Mouse (Mus musculus) embryonic facial prominence, embryonic 11.5 days (tissue): ENCODE results near the gene Ntmt1. TPM values are rescaled to one million over a fixed set of nuclear protein-coding genes. Genes with fewer than 3 reads are reported as not detected.
A peak's percentile ranks its signal among the peaks of the same experiment; 100 is the strongest.

Experiments used
- ATAC-seq: fragments of 200-750 bp; cut with Nextera tagmentation; replicated peaks from 2 replicates; pipeline ENCODE4 v1.8.0; 2017; ENCODE audit warnings: low read depth; ENCODE audit not compliant: insufficient number of reproducible peaks, low FRiP score, low TSS enrichment
- DNase-seq: peaks from one replicate; pipeline ENCODE4 v3.0.0-alpha.2; 2015; ENCODE audit warnings: low spot score
- H3K27ac ChIP-seq: fragments of 300-500 bp; sonication (generic); replicated peaks from 2 replicates; pipeline ENCODE4 v1.5.1; 2014; ENCODE audit warnings: mild to moderate bottlenecking, low read depth, low read length, control low read depth
- H3K27me3 ChIP-seq: fragments of 300-500 bp; sonication (generic); 2 replicates; pipeline ENCODE4 v1.6.1; 2014; ENCODE audit warnings: mild to moderate bottlenecking, low read length, moderate library complexity, mixed read lengths; ENCODE audit not compliant: control insufficient read depth, insufficient read depth
- H3K36me3 ChIP-seq: fragments of 300-500 bp; sonication (generic); replicated peaks from 2 replicates; pipeline ENCODE4 v1.6.1; 2014; ENCODE audit warnings: low read depth, mild to moderate bottlenecking, low read length, moderate library complexity, mixed read lengths; ENCODE audit not compliant: control insufficient read depth, insufficient read depth
- H3K4me1 ChIP-seq: fragments of 300-500 bp; sonication (generic); 2 replicates; pipeline ENCODE4 v1.6.1; 2014; ENCODE audit warnings: low read length, mixed read lengths; ENCODE audit not compliant: control insufficient read depth, insufficient read depth
- H3K4me2 ChIP-seq: fragments of 300-500 bp; sonication (generic); 2 replicates; pipeline ENCODE4 v1.6.1; 2014; ENCODE audit warnings: low read depth, mild to moderate bottlenecking, control low read depth, low read length, moderate library complexity
- H3K4me3 ChIP-seq: fragments of 300-500 bp; sonication (generic); 2 replicates; pipeline ENCODE4 v1.5.1; 2014; ENCODE audit warnings: low read depth, low read length, control low read depth
- H3K9ac ChIP-seq: fragments of 300-500 bp; sonication (generic); replicated peaks from 2 replicates; pipeline ENCODE4 v1.6.1; 2014; ENCODE audit warnings: mild to moderate bottlenecking, control low read depth, low read length
- H3K9me3 ChIP-seq: fragments of 300-500 bp; sonication (generic); replicated peaks from 2 replicates; pipeline ENCODE4 v1.6.1; 2016; ENCODE audit warnings: mild to moderate bottlenecking, low read length, inconsistent platforms, mixed read lengths; ENCODE audit not compliant: control insufficient read depth
- WGBS: fragments of 180-500 bp; shearing (Covaris S2); extraction: QIAGEN DNeasy Blood & Tissue Kit; methylation state at CpG from one replicate; pipeline ENCODE4 v1.1.7; 2014; 5-methylcytosine and 5-hydroxymethylcytosine counted together
- polyA plus RNA-seq: library from polyadenylated mRNA; unstranded; fragments of >200 nt; fragmentation: Nextera tagmentation; extraction: Ambion mirVana; gene quantifications from 2 replicates; pipeline ENCODE4 v1.2.1, GENCODE M21; 2014

The Ntmt1 gene
- 98.9 and 101 TPM in 2 replicates for polyA plus RNA-seq

DNA sequence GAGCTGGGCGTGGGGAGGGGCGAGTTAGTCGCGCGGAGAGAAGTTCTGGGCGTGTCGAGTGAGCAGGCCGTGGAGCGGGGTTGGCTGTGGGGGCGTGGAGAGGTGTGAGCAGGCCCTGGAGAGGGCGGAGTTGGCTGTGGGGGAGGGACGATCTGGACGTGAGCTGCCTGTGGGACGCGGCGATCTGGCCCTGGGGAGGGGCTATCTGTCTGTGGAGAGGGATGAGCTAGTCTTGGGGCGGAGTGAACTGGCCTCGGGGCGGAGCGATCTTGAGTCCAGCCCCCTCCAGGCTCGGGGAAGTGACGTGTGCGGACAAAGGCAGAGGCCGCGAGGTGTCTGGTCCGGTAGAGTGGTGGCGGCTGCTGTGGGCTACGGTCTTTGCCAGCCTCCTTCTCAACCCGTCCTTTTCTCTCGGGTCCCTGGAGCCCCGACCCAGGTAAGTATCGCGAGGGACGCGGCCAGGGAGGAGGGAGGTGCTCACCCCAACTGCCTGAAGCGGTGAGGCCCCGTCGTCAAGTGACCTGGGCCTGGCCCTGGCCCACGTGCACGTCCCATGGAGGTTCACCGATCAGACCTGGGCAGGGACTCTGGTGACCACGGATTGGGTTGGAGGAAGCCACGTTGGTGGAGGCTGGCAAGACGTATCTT is at the start of gene Ntmt1:
Ntmt1 (plus strand) TSS at position 179 of the 648 bp plus-strand sequence.
- WGBS: under 1% methylated on average over 42 of the region's 44 CpGs
- no peaks in the 10 kb centered on the region for H3K4me1 ChIP-seq
- ATAC-seq (peak; percentile 97), DNase-seq (peak; percentile 99)
- peak within 1 kb of the TSS; percentile 86 for H3K9ac ChIP-seq
- H3K9me3 ChIP-seq: no peaks in the 10 kb centered on the region
- H3K27ac ChIP-seq: no peak within 1 kb of the TSS; the same call in 1 of the 2 replicates
- H3K4me2 ChIP-seq: peak within 1 kb of the TSS; percentile 81
- no peaks in the 10 kb centered on the region for H3K27me3 ChIP-seq
- peak within 1 kb of the TSS; percentile 69 for H3K4me3 ChIP-seq
- H3K36me3 ChIP-seq: no peaks in the 10 kb centered on the region; the same call in 1 of the 2 replicates

DNA sequence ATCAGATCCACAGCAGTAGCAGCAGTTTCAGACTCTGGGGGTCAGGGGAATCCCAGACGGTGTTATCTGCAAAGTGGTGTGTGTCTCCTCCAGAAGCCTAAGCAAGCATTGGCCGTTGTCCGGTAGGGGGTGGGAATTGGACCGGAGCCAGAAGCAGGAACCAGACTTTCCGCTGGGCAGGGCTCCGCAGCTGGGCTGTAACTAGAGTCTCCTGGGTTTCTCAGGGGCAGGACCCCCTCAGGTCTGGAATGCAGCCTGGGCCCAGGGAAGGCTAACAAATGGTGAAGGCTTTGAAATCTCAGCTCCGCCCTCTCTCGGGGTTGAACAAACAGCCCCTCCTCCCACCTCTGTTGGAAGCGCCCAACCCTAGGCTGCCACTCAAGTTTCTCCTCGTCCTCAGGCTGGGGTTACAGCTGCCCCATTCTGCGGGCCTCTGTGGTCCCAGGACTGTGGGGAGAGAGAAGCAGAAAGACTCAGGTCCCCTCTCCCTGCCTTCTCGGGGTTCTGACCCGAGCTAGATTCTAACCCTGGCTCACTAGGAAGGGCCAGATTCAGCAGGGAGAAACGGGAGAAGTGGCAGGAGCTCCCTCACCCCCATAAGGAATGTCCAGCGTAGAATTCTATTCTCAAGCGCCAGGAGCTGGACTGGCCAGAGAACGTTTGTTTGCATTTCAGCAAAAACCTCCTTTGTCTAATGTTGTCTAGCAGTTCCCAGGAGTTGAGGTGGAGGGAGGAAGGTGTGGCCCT is 49.1 kb upstream of the Ntmt1 start:
- ATAC-seq: peak; percentile 92
- H3K9ac ChIP-seq: peak overlapping the region; percentile 43; the same call in 1 of the 2 replicates
- H3K27ac ChIP-seq: peak overlapping the region; percentile 72
- WGBS: 1% methylated on average over 17 of the region's 17 CpGs
- H3K4me2 ChIP-seq: peak overlapping the region; percentile 11; the same call in 1 of the 2 replicates
- no peaks in the 10 kb centered on the region for H3K27me3 ChIP-seq
- no peak overlapping the region for H3K4me3 ChIP-seq
- no peaks in the 10 kb centered on the region; the same call in 1 of the 2 replicates for H3K9me3 ChIP-seq
- H3K36me3 ChIP-seq: no peaks in the 10 kb centered on the region
- peaks cover 19% of the 10 kb centered on the region for H3K4me1 ChIP-seq
- peak; percentile 97 for DNase-seq

DNA sequence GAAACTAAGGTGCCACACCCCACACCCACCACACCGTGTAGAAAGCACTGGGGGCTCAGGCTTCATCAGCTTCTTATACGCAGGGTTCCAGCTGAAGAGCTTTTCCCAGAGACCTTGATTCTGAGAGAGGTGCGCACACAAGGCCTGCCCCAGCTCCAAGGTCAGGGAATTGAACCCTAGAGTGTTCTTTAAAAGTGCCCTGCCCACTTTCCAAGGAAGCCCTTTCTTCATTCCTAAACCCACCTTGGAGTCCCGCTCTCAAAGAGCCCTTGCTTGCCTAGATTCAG is 48.6 kb upstream of the Ntmt1 start:
- Histone ChIP-seq H3K27me3 (no peaks in the 10 kb centered on the region), H3K9me3 (no peaks in the 10 kb centered on the region; the same call in 1 of the 2 replicates), H3K9ac (peak overlapping the region; percentile 43; the same call in 1 of the 2 replicates), H3K4me1 (peaks cover 19% of the 10 kb centered on the region), H3K36me3 (no peaks in the 10 kb centered on the region), H3K4me3 (no peak overlapping the region), H3K27ac (peak overlapping the region; percentile 72), H3K4me2 (peak overlapping the region; percentile 11; the same call in 1 of the 2 replicates)
- 29% methylated on average over 4 of the region's 4 CpGs for WGBS
- DNase-seq: no peak
- ATAC-seq: no peak

DNA sequence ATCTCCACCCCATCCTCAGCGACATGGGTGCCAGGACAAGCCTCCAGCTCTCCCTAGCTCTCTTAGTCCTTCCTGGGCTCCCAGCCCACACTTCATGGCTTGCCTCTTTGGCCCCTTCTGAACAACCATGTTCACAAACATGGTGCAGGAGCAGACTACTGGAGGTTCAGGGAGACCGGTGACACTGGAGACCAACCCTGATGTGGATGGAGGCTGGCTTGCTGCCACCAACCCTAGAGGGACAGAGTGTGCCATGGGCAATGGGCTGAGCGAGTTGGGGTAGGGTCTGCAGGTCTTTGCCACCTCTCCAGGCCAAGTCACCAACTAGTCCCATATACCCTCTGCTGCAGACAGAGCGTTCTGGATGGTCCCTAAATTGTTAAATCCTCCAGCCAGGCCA is 48.2 kb upstream of the Ntmt1 start:
- Histone ChIP-seq H3K4me3 (no peak overlapping the region), H3K4me2 (no peak overlapping the region; the same call in 1 of the 2 replicates), H3K36me3 (no peaks in the 10 kb centered on the region), H3K4me1 (peaks cover 19% of the 10 kb centered on the region), H3K9ac (0 out of 2 replicates have a peak overlapping the region, but pooled peaks have one; percentile 43), H3K27me3 (no peaks in the 10 kb centered on the region), H3K9me3 (no peaks in the 10 kb centered on the region; the same call in 1 of the 2 replicates), H3K27ac (peak overlapping the region; percentile 72)
- no peak for DNase-seq
- 80% methylated on average over 4 of the region's 4 CpGs for WGBS
- ATAC-seq: no peak

DNA sequence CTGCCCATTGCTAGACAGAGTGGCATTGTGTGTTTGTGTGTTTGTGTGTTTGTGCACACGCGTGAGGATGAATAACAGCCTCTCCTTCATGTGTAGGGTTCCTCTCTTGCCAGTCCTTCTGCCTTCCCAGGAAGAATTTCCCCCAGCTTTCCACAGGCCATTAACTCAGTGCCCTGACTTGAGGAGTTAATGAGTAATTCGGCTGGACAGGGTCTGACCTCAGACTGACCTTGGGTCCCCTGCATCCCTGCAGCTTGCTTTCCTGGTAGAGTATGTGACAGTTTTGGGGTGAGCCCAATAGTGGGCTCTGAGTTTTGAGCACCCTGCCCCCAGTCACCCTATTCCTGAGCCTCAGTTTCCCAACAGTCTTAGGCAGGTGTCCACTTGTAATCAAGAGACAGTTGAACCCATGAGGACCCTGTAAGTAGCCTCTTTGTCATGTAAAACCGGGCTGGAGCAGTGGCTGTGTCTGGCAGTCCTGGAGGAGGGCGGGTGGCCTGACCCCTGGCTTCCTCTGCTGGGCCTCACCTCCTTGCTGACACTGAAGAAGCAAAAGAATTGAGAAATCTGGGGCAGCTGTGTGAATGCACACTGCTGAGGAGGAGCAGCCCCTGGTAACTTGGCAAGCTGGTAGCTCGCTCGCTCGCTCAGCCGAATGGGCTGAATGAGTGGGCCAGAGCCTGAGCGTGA is 47.6 kb upstream of the Ntmt1 start:
- Histone ChIP-seq H3K27ac (0 out of 2 replicates have a peak overlapping the region, but pooled peaks have one; percentile 30), H3K4me2 (no peak overlapping the region), H3K36me3 (no peaks in the 10 kb centered on the region), H3K4me3 (no peak overlapping the region), H3K9ac (no peak overlapping the region), H3K27me3 (no peaks in the 10 kb centered on the region), H3K9me3 (no peaks in the 10 kb centered on the region; the same call in 1 of the 2 replicates), H3K4me1 (peaks cover 19% of the 10 kb centered on the region)
- DNase-seq: peak; percentile 7
- 32% methylated on average over 10 of the region's 10 CpGs for WGBS
- no peak for ATAC-seq

DNA sequence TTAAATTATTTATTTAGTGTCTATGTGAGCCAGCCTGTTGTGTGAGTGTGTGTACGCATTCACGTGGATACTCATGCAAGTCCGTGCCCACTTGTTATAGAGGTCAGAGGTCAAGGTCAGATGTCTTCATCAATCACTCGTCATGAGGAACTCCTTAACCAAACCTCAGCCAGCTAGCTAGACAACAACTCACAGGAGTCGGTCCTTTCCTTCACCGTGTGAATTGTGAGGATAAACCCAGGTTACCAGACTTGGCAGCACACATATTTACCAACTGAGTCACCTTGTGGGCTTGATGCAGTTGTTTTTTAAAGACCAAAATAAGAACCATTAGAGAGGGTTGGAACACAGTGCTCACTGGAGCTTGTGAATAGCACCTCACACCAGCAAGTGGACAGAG is 46.9 kb upstream of the Ntmt1 start:
- Histone ChIP-seq H3K9me3 (no peaks in the 10 kb centered on the region; the same call in 1 of the 2 replicates), H3K36me3 (no peaks in the 10 kb centered on the region), H3K9ac (no peak overlapping the region), H3K27ac (no peak overlapping the region), H3K4me3 (no peak overlapping the region), H3K4me2 (no peak overlapping the region), H3K4me1 (peaks cover 19% of the 10 kb centered on the region), H3K27me3 (no peaks in the 10 kb centered on the region)
- DNase-seq (no peak), ATAC-seq (no peak)
- WGBS: 26% methylated on average over 6 of the region's 6 CpGs

DNA sequence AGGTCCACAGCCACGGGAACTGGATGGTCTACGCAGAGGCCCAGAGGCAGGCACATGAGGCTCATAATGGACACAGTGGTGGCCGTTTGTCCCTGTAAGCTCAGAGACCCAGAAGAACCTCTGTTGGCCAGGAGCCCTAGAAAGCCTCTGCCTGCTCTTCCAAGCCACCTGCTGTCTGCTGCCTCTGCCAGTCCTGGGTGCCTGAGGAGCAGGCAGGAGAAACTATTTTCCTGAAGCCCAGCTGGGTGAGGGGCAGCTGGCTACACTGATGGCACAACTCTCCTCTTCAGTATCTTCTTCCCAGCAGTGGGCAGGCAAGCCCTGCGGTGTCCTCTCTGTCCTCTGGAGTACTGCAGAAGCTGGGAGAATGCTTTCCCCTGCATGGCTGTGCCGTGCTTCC is 41.2 kb upstream of the Ntmt1 start:
- DNase-seq (no peak), ATAC-seq (no peak)
- H3K9me3 ChIP-seq: no peaks in the 10 kb centered on the region; the same call in 1 of the 2 replicates
- H3K4me2 ChIP-seq: no peak overlapping the region
- H3K9ac ChIP-seq: no peak overlapping the region
- no peak overlapping the region for H3K4me3 ChIP-seq
- H3K36me3 ChIP-seq: no peaks in the 10 kb centered on the region
- H3K27ac ChIP-seq: no peak overlapping the region
- H3K4me1 ChIP-seq: no peaks in the 10 kb centered on the region
- 91% methylated on average over 5 of the region's 5 CpGs for WGBS
- H3K27me3 ChIP-seq: no peaks in the 10 kb centered on the region
